Comparison of ENCODE assay signal across 9 mouse cellular contexts in the genomic region with DNA sequence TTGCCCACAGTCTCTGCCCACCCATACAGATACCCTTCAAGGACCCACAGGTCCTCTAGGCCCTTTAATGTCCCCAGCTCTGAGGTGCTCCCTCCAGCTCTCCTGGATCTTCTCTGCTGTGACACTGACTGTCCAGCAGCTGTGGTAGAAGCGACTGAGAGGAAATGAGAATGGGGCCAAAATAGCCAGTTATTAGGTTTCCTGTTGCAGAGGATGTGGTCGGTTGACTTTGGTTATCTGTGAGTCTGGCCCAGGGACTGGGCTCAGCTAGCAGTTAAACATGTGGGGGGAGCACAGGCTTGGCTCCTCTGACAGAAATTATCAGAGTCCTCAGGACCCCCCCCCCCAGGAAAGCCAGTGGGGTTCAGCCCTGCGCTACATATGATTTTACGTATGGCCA. TPM values are rescaled to one million over a fixed set of nuclear protein-coding genes. Genes with fewer than 3 reads are reported as not detected.
A peak's percentile ranks its signal among the peaks of the same experiment; 100 is the strongest.
DNase-seq lines count a peak whose midpoint lies in the region; TF ChIP-seq lines count a peak whose summit lies in the region.
"Had no signal": no experiment of that assay in that cellular context is flagged by ENCODE, and none has a peak within 500 bp of the region (broad histone marks: within the 10 kb centered on the region; RNA-seq: fewer than 3 reads in every experiment).

No protein-coding gene starts in this region.

- intact Hi-C loops in heart, postnatal 25 days (cut with DNase I) = loop anchor here (2.0 kb wide), 1 partner anchor 16 kb away; no protein-coding TSS in a partner anchor

- WGBS in small intestine, adult 2 months = 79% methylated on average over 4 of the region's 4 CpGs

- H3K27ac ChIP-seq in small intestine, adult 2 months (ENCODE audit: insufficient read depth, low read depth, low read length) = peak overlapping the region; percentile 17; the same call in 1 of the 2 replicates
- H3K27ac ChIP-seq: midbrain, embryonic 12.5 days had no signal

- no peak for TF ChIP-seq CTCF in small intestine, adult 2 months (IDR thresholded peaks at IDR 0.05; ENCODE audit: extremely low read depth, insufficient read length, insufficient replicate concordance, low read depth, low read length)

- no peaks in the 10 kb centered on the region for H3K36me3 ChIP-seq in small intestine, adult 2 months (ENCODE audit: control insufficient read depth, insufficient read depth, low read length)
- H3K36me3 ChIP-seq: midbrain, embryonic 12.5 days had no signal

- H3K27me3 ChIP-seq in small intestine, adult 2 months (ENCODE audit: control insufficient read depth, insufficient read depth, low read length) = no peaks in the 10 kb centered on the region
- H3K27me3 ChIP-seq: midbrain, embryonic 12.5 days had no signal

- H3K4me3 ChIP-seq in small intestine, adult 2 months (ENCODE audit: low read depth, low read length) = no peak overlapping the region
- H3K4me3 ChIP-seq: midbrain, embryonic 12.5 days had no signal

- peaks cover 7% of the 10 kb centered on the region for H3K4me1 ChIP-seq in small intestine, adult 2 months (ENCODE audit: control insufficient read depth, insufficient read depth, insufficient read length, low read length)
- H3K4me1 ChIP-seq: midbrain, embryonic 12.5 days had no signal

- TF ChIP-seq POLR2A in small intestine, adult 2 months (IDR thresholded peaks at IDR 0.05; ENCODE audit: low read depth, low read length) = no peak

- peak; percentile 20 to 44 for DNase-seq in heart, adult 18-20 months
- DNase-seq in heart, postnatal 25 days (ENCODE audit: low spot score) = no peak
- DNase-seq in spleen, postnatal 36 days (ENCODE audit: low spot score in 2 of 2) = peak; percentile 67 to 71
- no peak for DNase-seq in spleen, adult 12 weeks (ENCODE audit: low spot score)
- peak; percentile 21 for DNase-seq in induced T-regulatory cell, adult 2 months (ENCODE audit: low read depth)
- no peak for DNase-seq in right cerebral cortex, postnatal 10 days (ENCODE audit: low spot score in 2 of 2)
- no peak for DNase-seq in urinary bladder, postnatal 14 days (ENCODE audit: low spot score)

RNA-seq across cellular contexts. Expression of gene Chst11, which starts 19.7 kb away (rescaled TPM):
- total RNA-seq in heart, adult 18-20 months (2021) = 1 to 10 TPM; 2.5 to 3.2 TPM
- 1 to 10 TPM; 2.8 to 3.4 TPM for total RNA-seq in heart, postnatal 25 days (2021)
- polyA plus RNA-seq in small intestine, adult 2 months (2012; rRNA removed) = 3.7 and 5.5 TPM in 2 replicates

Comparison
In these comparisons a context has a peak if more than half of its experiments do, and no peak if none do; other contexts are left out.
1. DNase-seq: peak in heart, adult 18-20 months (2 of 2), spleen, postnatal 36 days (2 of 2) and induced T-regulatory cell, adult 2 months (single experiment); none in heart, postnatal 25 days (single experiment), spleen, adult 12 weeks (single experiment), right cerebral cortex, postnatal 10 days (0 of 2) and urinary bladder, postnatal 14 days (single experiment).